Comparison of ENCODE assay signal across 19 mouse cellular contexts in the genomic region with DNA sequence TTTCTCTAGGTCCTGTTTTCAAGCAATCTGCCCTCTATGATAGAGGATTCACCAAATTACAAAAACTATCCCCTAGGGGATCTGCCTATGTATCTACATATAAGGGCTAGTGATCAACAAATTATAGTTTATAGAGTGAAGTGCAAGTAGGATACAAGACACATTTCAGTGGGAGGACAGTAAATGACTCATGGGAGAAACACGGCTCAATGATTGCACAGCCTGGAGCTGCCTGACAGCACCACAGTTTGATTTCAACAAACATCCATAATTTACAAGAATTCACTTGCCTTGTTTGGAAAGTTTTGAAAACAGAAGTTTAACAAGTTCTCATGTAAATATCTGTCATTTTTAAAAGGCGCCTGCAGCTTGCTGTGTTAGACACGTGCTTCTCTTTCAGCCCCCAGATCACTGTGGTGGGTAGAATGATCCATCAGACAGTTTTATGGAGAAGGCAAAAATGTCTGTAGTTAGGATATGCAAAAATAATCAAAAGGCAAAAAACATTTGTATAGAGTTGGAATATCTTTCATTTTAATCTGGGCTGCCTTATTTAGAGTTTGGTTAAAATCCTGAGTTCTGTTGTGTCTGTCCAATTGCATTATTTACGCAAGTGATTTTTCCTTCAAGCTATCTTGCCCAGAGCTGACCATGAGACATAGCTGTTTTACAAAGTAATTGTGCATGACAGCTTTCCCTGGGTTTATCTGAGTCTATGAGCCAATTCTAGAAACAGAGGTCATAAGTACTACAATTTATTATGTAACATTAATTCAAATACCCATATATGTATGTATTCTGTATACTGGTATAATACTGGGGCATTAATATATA.
DNase-seq lines count a peak whose midpoint lies in the region; TF ChIP-seq lines count a peak whose summit lies in the region.
"Had no signal": no experiment of that assay in that cellular context is flagged by ENCODE, and none has a peak within 500 bp of the region (broad histone marks: within the 10 kb centered on the region; RNA-seq: fewer than 3 reads in every experiment).

No protein-coding gene starts in this region.

- DNase-seq in embryo, embryonic 11 days, result peak; percentile 1
- DNase-seq in embryo, embryonic 9.5 days (ENCODE audit: extremely low spot score), result no peak
- DNase-seq in layer of hippocampus, adult 2 months (ENCODE audit: low spot score in 2 of 2), result no peak
- no peak for DNase-seq in layer of hippocampus, postnatal 36 days
- DNase-seq in lung, postnatal 10 days, result peak; percentile 6
- no peak for DNase-seq in lung, postnatal 14 days
- DNase-seq in right cerebral cortex, postnatal 4 days, result no peak
- no peak for DNase-seq in heart, adult 9 months (ENCODE audit: low spot score in 2 of 2)
- DNase-seq: adrenal gland, postnatal 36 days; cerebellum, adult 11-12 months; gastrocnemius, adult 2 months; heart, postnatal 4 days; kidney, postnatal 36 days; liver; right cerebral cortex, postnatal 25 days had no signal

- H3K4me3 ChIP-seq in layer of hippocampus, adult 2 months, result no peak overlapping the region
- H3K4me3 ChIP-seq: gastrocnemius, adult 2 months; heart, embryonic 15.5 days; kidney, embryonic 15.5 days; limb, embryonic 10.5 days; liver, embryonic 15.5 days had no signal

- no peak for TF ChIP-seq CTCF in layer of hippocampus, adult 2 months (conservative IDR thresholded peaks at IDR 0.05)

- peak overlapping the region; percentile 28; the same call in 1 of the 2 replicates for H3K27ac ChIP-seq in layer of hippocampus, adult 2 months
- H3K27ac ChIP-seq: gastrocnemius, adult 2 months; heart, embryonic 15.5 days; kidney, embryonic 15.5 days; limb, embryonic 10.5 days; liver, embryonic 15.5 days had no signal

Comparison
In these comparisons a context has a peak if more than half of its experiments do, and no peak if none do; other contexts are left out.
1. DNase-seq: peak in embryo, embryonic 11 days (single experiment) and lung, postnatal 10 days (single experiment); none in embryo, embryonic 9.5 days (single experiment), layer of hippocampus, adult 2 months (0 of 2), layer of hippocampus, postnatal 36 days (0 of 2), lung, postnatal 14 days (single experiment), right cerebral cortex, postnatal 4 days (single experiment) and heart, adult 9 months (0 of 2).